Mouse (Mus musculus) brain, adult 2 months (tissue): ENCODE measurements around the gene Slc46a3.

ENCODE experiments used
- DNase-seq: peaks from one replicate; pipeline ENCODE4 v3.0.0; 2011; ENCODE audit warnings: low read depth, low spot score

The Slc46a3 gene

GRCm38 (mm10) chr5:147845319-147845718 is 49.3 kb downstream of the Slc46a3 start:
- no peak for DNase-seq

- no peak for DNase-seq
Measured at GRCm38 (mm10) chr5:147843340-147843739, 51.3 kb downstream of the Slc46a3 start.

- DNase-seq: no peak
Measured at GRCm38 (mm10) chr5:147839418-147839817, 55.2 kb downstream of the Slc46a3 start.

DNA sequence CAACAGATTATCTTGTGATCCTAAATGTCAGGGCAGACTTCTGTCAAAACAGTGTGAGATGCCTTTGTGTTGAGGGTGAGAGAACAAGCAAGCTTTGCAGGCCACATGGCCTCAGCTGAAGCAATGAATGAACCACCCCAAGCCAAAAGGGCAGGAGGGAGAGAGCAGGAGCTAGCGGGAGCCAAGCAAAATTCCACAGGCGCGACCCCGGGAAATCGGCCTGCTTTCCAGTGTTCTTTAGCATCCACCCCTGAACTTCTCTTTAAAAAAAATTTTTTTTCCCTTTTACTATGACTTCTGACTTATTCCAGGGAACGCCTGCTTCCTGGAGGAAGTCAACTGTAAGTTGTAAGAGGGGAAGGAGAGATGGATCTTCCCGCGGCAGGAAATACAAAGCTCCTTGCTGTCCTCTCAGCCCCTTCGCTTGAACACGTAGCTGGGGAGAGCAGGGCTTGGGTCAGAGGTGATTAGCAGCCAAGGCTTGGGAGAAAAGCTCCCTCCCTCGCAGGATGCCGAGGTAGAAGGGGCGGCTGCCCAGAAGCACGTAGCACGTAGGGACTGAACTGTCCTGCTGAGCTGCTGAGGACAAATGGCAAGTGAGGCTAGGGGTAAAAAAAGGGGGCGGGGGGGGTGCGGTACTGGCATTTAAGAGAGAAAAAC is 59.6 kb downstream of the Slc46a3 start:
- no peak for DNase-seq

DNA sequence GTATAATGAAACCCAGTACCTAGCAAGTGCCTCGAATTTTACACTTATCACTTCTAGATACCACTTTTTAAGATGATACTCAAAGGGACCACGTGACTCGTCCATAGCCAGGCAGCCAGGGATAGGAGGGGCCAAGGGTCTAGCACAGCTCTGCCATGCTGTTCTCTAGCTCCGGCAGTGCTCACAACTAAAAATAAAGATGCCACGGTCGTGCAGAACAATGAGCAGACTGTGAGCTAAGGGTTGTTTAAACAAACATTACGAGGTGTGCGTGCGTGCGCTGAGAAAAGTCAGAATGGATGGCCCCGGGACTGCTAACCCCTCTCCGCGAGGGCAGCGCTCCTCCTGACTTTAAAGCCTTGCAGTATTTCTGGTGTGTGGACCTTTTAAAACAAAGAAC is 61.8 kb downstream of the Slc46a3 start:
- DNase-seq: no peak

DNA sequence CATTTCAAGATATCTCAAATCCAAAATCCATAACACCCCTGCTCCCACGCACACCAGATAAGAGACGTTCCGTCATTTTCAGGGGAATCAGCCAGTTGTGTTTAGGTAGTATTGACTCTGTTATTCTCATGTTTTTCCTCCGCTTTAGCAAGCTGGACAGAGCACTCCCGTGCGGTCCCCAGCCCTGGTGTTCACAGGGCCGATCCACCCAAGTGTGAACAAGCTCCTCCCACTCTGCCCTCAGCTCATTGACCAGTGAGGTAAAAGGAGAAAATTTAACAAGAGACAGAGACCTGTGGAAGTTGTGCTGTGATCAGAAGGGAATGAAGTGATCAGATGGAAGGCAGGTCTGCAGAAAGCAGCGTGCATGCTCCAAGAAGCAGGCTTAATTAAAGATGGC is 65.8 kb downstream of the Slc46a3 start:
- no peak for DNase-seq
